Comparison of ENCODE assay signal across 13 mouse cellular contexts in the genomic region with DNA sequence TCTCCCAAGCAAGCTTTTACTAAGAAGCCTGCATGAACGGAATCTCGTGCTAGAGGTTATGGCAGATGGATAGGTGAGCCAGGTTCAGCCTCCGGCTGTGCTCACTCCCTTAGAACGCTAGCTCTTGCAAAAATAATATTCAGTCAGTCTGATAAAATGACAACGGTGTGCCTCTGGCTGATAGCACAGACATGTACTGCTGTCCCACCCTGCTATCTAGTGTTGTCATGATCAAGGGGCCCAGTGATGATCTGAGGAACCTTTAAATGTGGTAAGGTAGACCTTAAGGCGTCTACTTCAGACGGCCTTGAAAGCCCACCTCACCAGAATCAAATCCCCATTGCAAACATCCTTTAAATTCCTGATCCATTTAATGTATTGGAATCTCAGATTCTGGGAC. TPM values are rescaled to one million over a fixed set of nuclear protein-coding genes. Genes with fewer than 3 reads are reported as not detected.
DNase-seq lines count a peak whose midpoint lies in the region; ATAC-seq and TF ChIP-seq lines count a peak whose summit lies in the region.
"Had no signal": no experiment of that assay in that cellular context is flagged by ENCODE, and none has a peak within 500 bp of the region (broad histone marks: within the 10 kb centered on the region; RNA-seq: fewer than 3 reads in every experiment).

No protein-coding gene starts in this region.

- no peak for TF ChIP-seq CTCF in bone marrow, adult 2 months (IDR thresholded peaks at IDR 0.05; ENCODE audit: control insufficient read depth, insufficient read depth, low read length)

- no peak for ATAC-seq in hindbrain, embryonic 16.5 days
- ATAC-seq in hindbrain, embryonic 11.5 days (ENCODE audit: low FRiP score), result no peak
- ATAC-seq in liver, embryonic 13.5 days (ENCODE audit: low read depth), result peak; percentile 73
- ATAC-seq: intestine, embryonic 15.5 days; Patski had no signal

- H3K9me3 ChIP-seq in hindbrain, embryonic 16.5 days (ENCODE audit: control insufficient read depth, low read length), result no peaks in the 10 kb centered on the region
- no peaks in the 10 kb centered on the region for H3K9me3 ChIP-seq in hindbrain, embryonic 11.5 days (ENCODE audit: control insufficient read depth, low read length)
- H3K9me3 ChIP-seq in liver, embryonic 13.5 days (replicated peaks), result no peaks in the 10 kb centered on the region
- H3K9me3 ChIP-seq: intestine, embryonic 15.5 days had no signal

- WGBS in hindbrain, embryonic 16.5 days, result 75% methylated on average over 7 of the region's 7 CpGs
- 83% methylated on average over 7 of the region's 7 CpGs for WGBS in hindbrain, embryonic 11.5 days
- 54% methylated on average over 7 of the region's 7 CpGs for WGBS in bone marrow, adult 2 months
- WGBS in liver, embryonic 13.5 days (ENCODE audit: insufficient replicate concordance), result 19% methylated on average over 7 of the region's 7 CpGs

- H3K27ac ChIP-seq in hindbrain, embryonic 16.5 days (ENCODE audit: low read depth, low read length), result no peak overlapping the region
- no peak overlapping the region for H3K27ac ChIP-seq in hindbrain, embryonic 11.5 days (ENCODE audit: low read depth, low read length)
- peak overlapping the region; percentile 56; the same call in 1 of the 2 replicates for H3K27ac ChIP-seq in bone marrow, adult 2 months (ENCODE audit: control insufficient read depth, insufficient read depth, low read depth, low read length, poor library complexity)
- peak overlapping the region; percentile 96 for H3K27ac ChIP-seq in liver, embryonic 13.5 days
- H3K27ac ChIP-seq: intestine, embryonic 15.5 days had no signal

- H3K27me3 ChIP-seq in hindbrain, embryonic 16.5 days (replicated peaks; ENCODE audit: control insufficient read depth, insufficient read depth, low read length), result peaks cover 4% of the 10 kb centered on the region
- H3K27me3 ChIP-seq in hindbrain, embryonic 11.5 days (ENCODE audit: control insufficient read depth, insufficient read depth, low read length), result peaks cover 13% of the 10 kb centered on the region
- no peaks in the 10 kb centered on the region for H3K27me3 ChIP-seq in liver, embryonic 13.5 days
- H3K27me3 ChIP-seq: intestine, embryonic 15.5 days; Patski had no signal

- no peak for DNase-seq in hindbrain, embryonic 11.5 days (ENCODE audit: low spot score)
- peak; percentile 53 for DNase-seq in c-Kit-negative CD71-positive TER-119-positive erythroid progenitor cells, embryonic 14.5 days (ENCODE audit: low read depth, low spot score)
- DNase-seq in liver, embryonic 13.5 days, result peak; percentile 71
- DNase-seq in cerebellum, adult 8-10 months, result no peak
- DNase-seq in natural killer cell, adult 2 months (ENCODE audit: low spot score in 2 of 2), result no peak
- DNase-seq: layer of hippocampus, postnatal 36 days; lung, postnatal 36 days had no signal

- no peak overlapping the region for H3K9ac ChIP-seq in hindbrain, embryonic 16.5 days (ENCODE audit: low read depth, low read length)
- no peak overlapping the region for H3K9ac ChIP-seq in hindbrain, embryonic 11.5 days (ENCODE audit: low read depth, low read length)
- H3K9ac ChIP-seq in liver, embryonic 13.5 days, result peak overlapping the region; percentile 77
- H3K9ac ChIP-seq: intestine, embryonic 15.5 days had no signal

- H3K4me1 ChIP-seq in hindbrain, embryonic 16.5 days (ENCODE audit: control insufficient read depth, insufficient read depth, low read depth, low read length), result peaks cover 19% of the 10 kb centered on the region
- H3K4me1 ChIP-seq in hindbrain, embryonic 11.5 days (replicated peaks; ENCODE audit: control insufficient read depth, insufficient read depth, low read length), result 0 out of 2 replicates have a peak, but pooled peaks cover 4% of the 10 kb centered on the region
- H3K4me1 ChIP-seq in bone marrow, adult 2 months (ENCODE audit: control insufficient read depth, insufficient read depth, low read length), result peaks cover 13% of the 10 kb centered on the region
- H3K4me1 ChIP-seq in liver, embryonic 13.5 days (replicated peaks), result peaks cover 83% of the 10 kb centered on the region

- H3K4me2 ChIP-seq in hindbrain, embryonic 16.5 days (ENCODE audit: low read length), result 0 out of 2 replicates have a peak overlapping the region, but pooled peaks have one; percentile 16
- no peak overlapping the region for H3K4me2 ChIP-seq in hindbrain, embryonic 11.5 days (replicated peaks; ENCODE audit: low read depth, low read length)
- peak overlapping the region; percentile 86 for H3K4me2 ChIP-seq in liver, embryonic 13.5 days
- H3K4me2 ChIP-seq: intestine, embryonic 15.5 days had no signal

- no peak overlapping the region for H3K4me3 ChIP-seq in hindbrain, embryonic 16.5 days (ENCODE audit: low read length)
- H3K4me3 ChIP-seq in hindbrain, embryonic 11.5 days (ENCODE audit: low read depth, low read length), result no peak overlapping the region
- peak overlapping the region; percentile 32 for H3K4me3 ChIP-seq in bone marrow, adult 2 months (replicated peaks; ENCODE audit: control insufficient read depth, low read depth, low read length)
- H3K4me3 ChIP-seq in liver, embryonic 13.5 days (replicated peaks), result peak overlapping the region; percentile 93
- H3K4me3 ChIP-seq: intestine, embryonic 15.5 days had no signal

- H3K36me3 ChIP-seq in hindbrain, embryonic 16.5 days (ENCODE audit: control insufficient read depth, insufficient read depth, low read length), result no peaks in the 10 kb centered on the region
- H3K36me3 ChIP-seq in hindbrain, embryonic 11.5 days (ENCODE audit: control insufficient read depth, insufficient read depth, low read length), result no peaks in the 10 kb centered on the region
- H3K36me3 ChIP-seq in liver, embryonic 13.5 days, result peaks cover 67% of the 10 kb centered on the region
- H3K36me3 ChIP-seq: intestine, embryonic 15.5 days had no signal

- TF ChIP-seq POLR2A in bone marrow, adult 2 months (IDR thresholded peaks at IDR 0.05; ENCODE audit: borderline replicate concordance, control insufficient read depth, low read depth, low read length), result no peak

RNA-seq across cellular contexts. Expression of gene Rgcc, which starts 5.2 kb away (rescaled TPM):
- polyA plus RNA-seq in hindbrain, embryonic 16.5 days (2015; fragmentation: Nextera tagmentation; extraction: Ambion mirVana), result 49.0 and 59.3 TPM in 2 replicates
- 33.0 and 41.9 TPM in 2 replicates for polyA plus RNA-seq in hindbrain, embryonic 11.5 days (2014; fragmentation: Nextera tagmentation; extraction: Ambion mirVana)
- polyA plus RNA-seq in bone marrow, adult 2 months (2011; ENCODE audit: insufficient read depth, insufficient read length, low replicate concordance, missing spikeins), result 53.6 and 73.5 TPM in 2 replicates
- polyA plus RNA-seq in liver, embryonic 13.5 days (2015; fragmentation: Nextera tagmentation; extraction: Ambion mirVana), result 306 and 322 TPM in 2 replicates

RNA-seq across cellular contexts. Expression of gene Zfp957, which starts 49.0 kb away (rescaled TPM):
- not detected in 2 replicates for polyA plus RNA-seq in hindbrain, embryonic 16.5 days (2015; fragmentation: Nextera tagmentation; extraction: Ambion mirVana)
- polyA plus RNA-seq in hindbrain, embryonic 11.5 days (2014; fragmentation: Nextera tagmentation; extraction: Ambion mirVana), result not detected in 2 replicates
- polyA plus RNA-seq in bone marrow, adult 2 months (2011; ENCODE audit: insufficient read depth, insufficient read length, low replicate concordance, missing spikeins), result not detected in 2 replicates
- not detected in 2 replicates for polyA plus RNA-seq in liver, embryonic 13.5 days (2015; fragmentation: Nextera tagmentation; extraction: Ambion mirVana)
- polyA plus RNA-seq: heart, embryonic 14.5 days; intestine, embryonic 15.5 days; limb, embryonic 11.5 days had no signal

Comparison
In these comparisons a context has a peak if more than half of its experiments do, and no peak if none do; other contexts are left out.
1. H3K27ac ChIP-seq: peak in bone marrow, adult 2 months (single experiment) and liver, embryonic 13.5 days (single experiment); none in hindbrain, embryonic 16.5 days (single experiment) and hindbrain, embryonic 11.5 days (single experiment).
2. H3K4me3 ChIP-seq: peak in bone marrow, adult 2 months (single experiment) and liver, embryonic 13.5 days (single experiment); none in hindbrain, embryonic 16.5 days (single experiment) and hindbrain, embryonic 11.5 days (single experiment).
3. DNase-seq: peak in c-Kit-negative CD71-positive TER-119-positive erythroid progenitor cells, embryonic 14.5 days (single experiment) and liver, embryonic 13.5 days (single experiment); none in hindbrain, embryonic 11.5 days (single experiment), cerebellum, adult 8-10 months (single experiment) and natural killer cell, adult 2 months (0 of 2).